Mouse (Mus musculus): Measurements from ENCODE around the gene Olfr186. TPM values are rescaled to one million over a fixed set of nuclear protein-coding genes. Genes with fewer than 3 reads are reported as not detected.
"Not testable (repeated sequence)": the region's sequence is repeated elsewhere in the genome, so short reads cannot be mapped to it uniquely, and the experiment has no call there.

Olfr186 gene
- not detected in 2 replicates for polyA plus RNA-seq (2014; fragmentation: Nextera tagmentation; extraction: Ambion mirVana)

DNA sequence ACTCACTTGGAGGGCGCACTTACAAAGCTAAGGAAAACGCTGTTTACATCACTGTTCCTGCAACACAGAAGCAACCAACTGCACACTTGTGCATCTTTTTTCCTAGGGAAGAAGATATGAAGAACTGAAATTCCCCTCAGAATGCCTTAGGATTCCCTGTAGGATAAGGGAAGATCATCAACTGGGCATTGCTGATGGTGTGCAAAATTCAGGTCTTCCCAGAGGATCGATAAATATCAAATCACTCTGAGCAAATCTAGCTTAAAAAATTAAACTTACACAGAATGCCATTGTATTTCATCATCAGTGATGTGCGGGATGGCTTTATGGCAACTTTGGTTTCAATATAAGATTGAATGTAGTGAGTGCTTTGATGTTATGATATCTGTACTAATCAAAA is at the start of gene Olfr186:
Gene Olfr186 (minus strand): TSS at position 101 of the 400 bp plus-strand sequence.
- Histone ChIP-seq H3K4me2 (replicated peaks) (no peak within 1 kb of the TSS), H3K4me3 (replicated peaks; ENCODE audit: low read length) (no peak within 1 kb of the TSS), H3K9me3 (ENCODE audit: control insufficient read depth, low read length) (no peaks in the 10 kb centered on the region), H3K27me3 (ENCODE audit: control insufficient read depth, insufficient read depth, low read length) (no peaks in the 10 kb centered on the region), H3K9ac (no peak within 1 kb of the TSS), H3K4me1 (replicated peaks; ENCODE audit: control insufficient read depth, insufficient read depth, low read length) (no peaks in the 10 kb centered on the region), H3K36me3 (replicated peaks; ENCODE audit: control insufficient read depth, insufficient read depth) (no peaks in the 10 kb centered on the region), H3K27ac (no peak within 1 kb of the TSS)
- no peak for DNase-seq (ENCODE audit: low spot score)
- ATAC-seq (ENCODE audit: low FRiP score), result no peak
- 95% methylated on average over 4 of the region's 4 CpGs for WGBS

DNA sequence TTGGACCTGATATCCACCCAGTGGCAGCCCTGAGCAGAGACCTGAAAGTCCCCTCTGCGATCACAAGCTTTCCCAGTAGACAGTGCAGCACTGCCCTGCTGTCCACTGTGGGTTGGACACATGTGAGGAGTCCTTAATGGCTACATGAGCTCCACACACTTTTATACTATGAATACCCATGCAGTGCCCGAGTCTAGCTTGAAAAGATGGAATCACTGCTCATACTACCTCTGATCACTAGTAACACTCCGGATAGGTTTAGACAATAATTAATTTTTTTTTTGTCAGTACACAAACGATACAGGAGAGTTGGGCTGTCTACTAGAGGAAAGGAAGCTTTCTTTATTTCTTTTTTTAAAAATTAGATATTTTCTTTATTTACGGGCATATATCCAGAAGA is 47.8 kb upstream of the Olfr186 start, which contains the start of gene Olfr190:
Gene Olfr190 (minus strand): TSS at position 101 of the 400 bp plus-strand sequence.
- Histone ChIP-seq H3K27ac (no peak within 1 kb of the TSS), H3K9me3 (ENCODE audit: control insufficient read depth, low read length) (no peaks in the 10 kb centered on the region), H3K36me3 (replicated peaks; ENCODE audit: control insufficient read depth, insufficient read depth) (no peaks in the 10 kb centered on the region), H3K4me2 (replicated peaks) (no peak within 1 kb of the TSS), H3K9ac (no peak within 1 kb of the TSS), H3K27me3 (ENCODE audit: control insufficient read depth, insufficient read depth, low read length) (no peaks in the 10 kb centered on the region), H3K4me1 (replicated peaks; ENCODE audit: control insufficient read depth, insufficient read depth, low read length) (no peaks in the 10 kb centered on the region), H3K4me3 (replicated peaks; ENCODE audit: low read length) (no peak within 1 kb of the TSS)
- WGBS, result 96% methylated on average over 5 of the region's 5 CpGs
- DNase-seq (ENCODE audit: low spot score), result no peak
- ATAC-seq (ENCODE audit: low FRiP score), result no peak

DNA sequence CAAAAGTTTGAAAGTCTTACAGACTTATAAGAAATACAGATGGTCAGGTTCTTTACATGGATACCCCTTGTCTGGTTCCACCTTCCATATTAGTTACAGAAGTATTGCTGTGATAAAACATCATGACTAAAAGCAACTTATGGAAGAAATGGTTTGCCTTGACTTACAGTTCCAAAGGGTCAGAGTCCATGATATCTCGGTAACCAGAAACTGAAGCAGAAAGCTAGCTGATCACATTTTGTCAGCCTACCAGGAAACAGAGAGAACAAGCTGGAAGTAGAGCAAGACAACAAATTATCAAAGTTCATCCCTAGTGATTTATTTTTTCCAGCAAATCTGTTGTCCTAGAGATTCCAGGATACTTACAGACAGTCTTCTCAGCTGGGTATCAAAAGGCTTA is 43.4 kb upstream of the Olfr186 start:
- no peak for DNase-seq (ENCODE audit: low spot score)
- no peaks in the 10 kb centered on the region for H3K36me3 ChIP-seq (replicated peaks; ENCODE audit: control insufficient read depth, insufficient read depth)
- 83% methylated on average over 1 of the region's 1 CpGs for WGBS
- H3K4me2 ChIP-seq (replicated peaks), result no peak overlapping the region
- no peaks in the 10 kb centered on the region for H3K9me3 ChIP-seq (ENCODE audit: control insufficient read depth, low read length)
- H3K27ac ChIP-seq, result no peak overlapping the region
- no peak overlapping the region for H3K4me3 ChIP-seq (replicated peaks; ENCODE audit: low read length)
- H3K9ac ChIP-seq, result no peak overlapping the region
- no peak for ATAC-seq (ENCODE audit: low FRiP score)
- H3K4me1 ChIP-seq (replicated peaks; ENCODE audit: control insufficient read depth, insufficient read depth, low read length), result no peaks in the 10 kb centered on the region
- no peaks in the 10 kb centered on the region for H3K27me3 ChIP-seq (ENCODE audit: control insufficient read depth, insufficient read depth, low read length)

DNA sequence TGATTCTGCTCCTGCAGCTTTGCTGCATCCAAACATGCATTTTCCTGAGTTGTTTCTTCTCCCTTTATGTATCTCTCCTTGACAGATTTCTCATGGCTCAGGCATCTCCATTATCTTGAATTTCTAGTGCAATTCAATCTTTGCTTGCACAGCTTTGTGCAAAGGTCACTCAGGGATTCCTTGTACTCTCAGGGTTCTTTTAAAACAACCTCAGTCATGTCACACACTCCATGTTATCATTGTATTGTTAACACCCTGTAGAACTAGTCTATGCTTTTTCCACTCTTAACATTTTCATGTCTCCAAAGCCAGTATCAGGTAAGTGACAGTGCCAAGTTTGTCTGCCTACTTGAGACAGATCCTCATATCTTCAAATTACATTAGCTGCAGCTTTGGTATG is 41.7 kb upstream of the Olfr186 start:
- ATAC-seq (ENCODE audit: low FRiP score) (no peak), DNase-seq (ENCODE audit: low spot score) (no peak)
- H3K9ac ChIP-seq, result no peak overlapping the region
- H3K9me3 ChIP-seq (ENCODE audit: control insufficient read depth, low read length), result no peaks in the 10 kb centered on the region
- H3K36me3 ChIP-seq (replicated peaks; ENCODE audit: control insufficient read depth, insufficient read depth), result no peaks in the 10 kb centered on the region
- no peaks in the 10 kb centered on the region for H3K4me1 ChIP-seq (replicated peaks; ENCODE audit: control insufficient read depth, insufficient read depth, low read length)
- no peaks in the 10 kb centered on the region for H3K27me3 ChIP-seq (ENCODE audit: control insufficient read depth, insufficient read depth, low read length)
- no peak overlapping the region for H3K27ac ChIP-seq
- H3K4me2 ChIP-seq (replicated peaks), result no peak overlapping the region
- H3K4me3 ChIP-seq (replicated peaks; ENCODE audit: low read length), result no peak overlapping the region

DNA sequence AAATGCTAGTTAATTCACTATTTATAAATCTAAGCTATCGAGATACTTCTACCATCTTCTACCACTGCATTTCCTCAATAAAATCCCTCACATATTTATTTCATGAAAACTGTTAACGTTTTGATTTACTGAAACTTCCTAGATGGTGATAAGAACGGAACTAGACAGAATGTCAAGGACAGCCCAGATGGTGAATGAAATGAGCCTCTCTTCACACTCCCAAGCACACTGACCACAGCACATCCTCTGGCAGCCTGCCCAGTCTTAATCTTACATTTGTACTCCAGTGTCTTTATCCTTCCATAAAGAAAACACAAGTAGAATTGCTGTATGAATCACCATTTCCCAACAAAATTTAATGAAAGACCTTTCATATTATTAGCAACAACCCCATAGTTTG is 32.3 kb upstream of the Olfr186 start:
- H3K36me3 ChIP-seq (replicated peaks; ENCODE audit: control insufficient read depth, insufficient read depth); H3K4me2 ChIP-seq (replicated peaks); H3K4me1 ChIP-seq (replicated peaks; ENCODE audit: control insufficient read depth, insufficient read depth, low read length); H3K27me3 ChIP-seq (ENCODE audit: control insufficient read depth, insufficient read depth, low read length); H3K9ac ChIP-seq; H3K9me3 ChIP-seq (ENCODE audit: control insufficient read depth, low read length); H3K4me3 ChIP-seq (replicated peaks; ENCODE audit: low read length); ATAC-seq (ENCODE audit: low FRiP score); H3K27ac ChIP-seq; DNase-seq (ENCODE audit: low spot score): not testable (repeated sequence)
- 77% methylated on average over 3 of the region's 3 CpGs for WGBS

DNA sequence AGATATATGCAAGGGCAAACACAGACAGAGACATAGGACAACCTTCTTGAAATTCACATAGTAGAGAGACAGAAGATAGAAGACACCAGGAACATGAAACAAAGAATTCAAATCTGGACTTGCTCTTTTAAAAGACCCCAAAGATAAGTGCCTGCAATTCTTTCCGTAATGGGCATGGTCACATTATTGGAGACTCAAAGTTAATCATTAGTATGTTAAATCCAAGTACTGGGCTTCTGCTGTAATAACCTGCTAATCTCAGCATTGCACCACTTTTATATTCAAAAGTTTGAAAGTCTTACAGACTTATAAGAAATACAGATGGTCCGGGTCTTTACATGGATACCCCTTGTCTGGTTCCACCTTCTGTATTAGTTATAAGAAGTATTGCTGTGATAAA is 19.2 kb upstream of the Olfr186 start:
- H3K9ac ChIP-seq; H3K4me3 ChIP-seq (replicated peaks; ENCODE audit: low read length); DNase-seq (ENCODE audit: low spot score); H3K27me3 ChIP-seq (ENCODE audit: control insufficient read depth, insufficient read depth, low read length); H3K9me3 ChIP-seq (ENCODE audit: control insufficient read depth, low read length); H3K4me1 ChIP-seq (replicated peaks; ENCODE audit: control insufficient read depth, insufficient read depth, low read length); H3K27ac ChIP-seq; H3K36me3 ChIP-seq (replicated peaks; ENCODE audit: control insufficient read depth, insufficient read depth); H3K4me2 ChIP-seq (replicated peaks); ATAC-seq (ENCODE audit: low FRiP score): not testable (repeated sequence)
- WGBS, result 95% methylated on average over 2 of the region's 2 CpGs

DNA sequence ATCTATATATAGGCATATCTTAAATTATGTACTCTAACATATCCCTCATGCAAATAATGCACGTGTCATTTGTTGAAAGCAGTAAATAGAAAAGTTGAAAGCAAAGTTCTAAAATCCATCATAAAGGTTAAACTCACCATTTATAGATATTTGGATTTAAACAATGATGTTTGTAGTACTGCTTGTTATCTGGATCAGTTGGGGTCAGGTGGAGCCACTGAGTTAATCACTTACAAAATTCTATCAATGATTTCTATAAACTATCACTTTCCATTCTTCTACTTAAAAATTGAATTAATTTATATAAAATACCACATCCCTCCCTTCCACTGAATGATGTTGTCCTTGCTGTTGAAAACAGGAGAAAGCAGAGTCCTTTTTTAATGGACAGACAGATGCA is 18.8 kb upstream of the Olfr186 start:
- DNase-seq (ENCODE audit: low spot score) (no peak), ATAC-seq (ENCODE audit: low FRiP score) (no peak)
- Histone ChIP-seq H3K27me3 (ENCODE audit: control insufficient read depth, insufficient read depth, low read length) (no peaks in the 10 kb centered on the region), H3K4me3 (replicated peaks; ENCODE audit: low read length) (no peak overlapping the region), H3K9ac (no peak overlapping the region), H3K4me2 (replicated peaks) (no peak overlapping the region), H3K9me3 (ENCODE audit: control insufficient read depth, low read length) (no peaks in the 10 kb centered on the region), H3K27ac (no peak overlapping the region), H3K4me1 (replicated peaks; ENCODE audit: control insufficient read depth, insufficient read depth, low read length) (no peaks in the 10 kb centered on the region), H3K36me3 (replicated peaks; ENCODE audit: control insufficient read depth, insufficient read depth) (no peaks in the 10 kb centered on the region)
- 83% methylated on average over 1 of the region's 1 CpGs for WGBS

DNA sequence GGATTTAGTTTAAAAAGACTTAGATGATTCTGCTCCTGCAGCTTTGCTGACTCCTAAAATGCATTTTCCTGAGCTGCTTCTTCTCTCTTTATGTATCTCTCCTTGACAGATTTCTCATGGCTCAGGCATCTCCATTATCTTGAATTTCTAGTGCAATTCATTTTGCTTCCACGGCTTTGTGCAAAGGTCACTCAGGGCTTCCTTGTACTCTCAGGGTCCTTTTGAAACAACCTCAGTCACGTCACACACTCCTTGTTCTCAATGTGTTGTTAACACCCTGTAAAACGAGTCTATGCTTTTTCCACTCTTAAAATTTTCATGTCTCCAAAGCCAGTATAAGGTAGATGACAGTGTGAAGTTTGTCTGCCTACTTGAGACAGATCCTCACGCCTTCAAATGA is 17.5 kb upstream of the Olfr186 start:
- no peaks in the 10 kb centered on the region for H3K4me1 ChIP-seq (replicated peaks; ENCODE audit: control insufficient read depth, insufficient read depth, low read length)
- no peak overlapping the region for H3K4me2 ChIP-seq (replicated peaks)
- H3K4me3 ChIP-seq (replicated peaks; ENCODE audit: low read length), result no peak overlapping the region
- DNase-seq (ENCODE audit: low spot score), result no peak
- no peak overlapping the region for H3K27ac ChIP-seq
- WGBS, result 64% methylated on average over 4 of the region's 4 CpGs
- no peak for ATAC-seq (ENCODE audit: low FRiP score)
- no peaks in the 10 kb centered on the region for H3K36me3 ChIP-seq (replicated peaks; ENCODE audit: control insufficient read depth, insufficient read depth)
- H3K9ac ChIP-seq, result no peak overlapping the region
- H3K27me3 ChIP-seq (ENCODE audit: control insufficient read depth, insufficient read depth, low read length), result no peaks in the 10 kb centered on the region
- H3K9me3 ChIP-seq (ENCODE audit: control insufficient read depth, low read length), result no peaks in the 10 kb centered on the region

DNA sequence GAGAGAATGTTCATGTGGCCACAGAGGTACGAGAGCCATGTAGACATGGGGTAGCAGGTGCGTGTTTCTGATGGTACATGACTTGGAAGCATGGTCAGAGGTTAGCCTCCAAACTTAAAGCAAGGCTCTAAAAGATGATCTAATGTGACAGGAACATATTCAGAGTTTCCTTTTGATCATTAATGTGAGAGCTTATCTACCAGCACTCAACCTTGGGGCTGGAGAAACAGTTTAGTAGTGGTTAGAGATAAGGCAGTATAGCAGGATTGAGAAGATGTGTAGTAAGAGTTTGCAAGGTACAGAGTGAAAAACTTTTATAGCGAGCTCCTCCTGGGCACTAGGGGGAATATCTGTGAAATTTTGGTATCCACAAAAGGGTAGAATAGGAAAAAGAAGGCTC is 15.7 kb upstream of the Olfr186 start:
- Histone ChIP-seq H3K4me2 (replicated peaks) (no peak overlapping the region), H3K9ac (no peak overlapping the region), H3K4me1 (replicated peaks; ENCODE audit: control insufficient read depth, insufficient read depth, low read length) (no peaks in the 10 kb centered on the region), H3K36me3 (replicated peaks; ENCODE audit: control insufficient read depth, insufficient read depth) (no peaks in the 10 kb centered on the region), H3K4me3 (replicated peaks; ENCODE audit: low read length) (no peak overlapping the region), H3K27me3 (ENCODE audit: control insufficient read depth, insufficient read depth, low read length) (no peaks in the 10 kb centered on the region), H3K27ac (no peak overlapping the region), H3K9me3 (ENCODE audit: control insufficient read depth, low read length) (no peaks in the 10 kb centered on the region)
- DNase-seq (ENCODE audit: low spot score) (no peak), ATAC-seq (ENCODE audit: low FRiP score) (no peak)
- 85% methylated on average over 3 of the region's 3 CpGs for WGBS

DNA sequence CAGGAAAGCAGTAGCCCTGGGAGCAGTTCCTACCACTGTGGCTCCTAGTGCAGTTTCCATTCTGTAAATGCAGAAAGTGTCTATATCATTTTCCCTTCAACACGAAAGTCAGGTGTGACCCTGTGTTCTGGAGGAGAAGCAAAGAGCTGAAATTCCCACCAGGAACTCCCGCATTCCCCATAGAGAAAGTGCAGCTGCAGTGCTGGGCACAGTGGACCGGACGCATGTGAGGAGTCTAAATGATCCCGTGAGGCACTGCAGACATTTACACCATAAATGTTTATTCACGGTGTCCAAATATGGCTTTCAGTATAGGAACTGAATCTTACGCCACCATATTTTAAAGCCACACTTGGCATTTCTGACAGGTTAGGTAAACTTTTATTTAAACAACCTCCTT is 9.6 kb upstream of the Olfr186 start, which contains the start of gene Olfr187:
Gene Olfr187 (minus strand): TSS at position 58 of the 400 bp plus-strand sequence.
- Histone ChIP-seq H3K27ac (no peak within 1 kb of the TSS), H3K4me2 (replicated peaks) (no peak within 1 kb of the TSS), H3K4me1 (replicated peaks; ENCODE audit: control insufficient read depth, insufficient read depth, low read length) (no peaks in the 10 kb centered on the region), H3K36me3 (replicated peaks; ENCODE audit: control insufficient read depth, insufficient read depth) (no peaks in the 10 kb centered on the region), H3K4me3 (replicated peaks; ENCODE audit: low read length) (no peak within 1 kb of the TSS), H3K27me3 (ENCODE audit: control insufficient read depth, insufficient read depth, low read length) (no peaks in the 10 kb centered on the region), H3K9ac (no peak within 1 kb of the TSS), H3K9me3 (ENCODE audit: control insufficient read depth, low read length) (no peaks in the 10 kb centered on the region)
- ATAC-seq (ENCODE audit: low FRiP score) (no peak), DNase-seq (ENCODE audit: low spot score) (no peak)
- 89% methylated on average over 7 of the region's 7 CpGs for WGBS

All from hindbrain, embryonic 14.5 days (tissue).